8 mouse cellular contexts compared by ENCODE assay signal in the genomic region with DNA sequence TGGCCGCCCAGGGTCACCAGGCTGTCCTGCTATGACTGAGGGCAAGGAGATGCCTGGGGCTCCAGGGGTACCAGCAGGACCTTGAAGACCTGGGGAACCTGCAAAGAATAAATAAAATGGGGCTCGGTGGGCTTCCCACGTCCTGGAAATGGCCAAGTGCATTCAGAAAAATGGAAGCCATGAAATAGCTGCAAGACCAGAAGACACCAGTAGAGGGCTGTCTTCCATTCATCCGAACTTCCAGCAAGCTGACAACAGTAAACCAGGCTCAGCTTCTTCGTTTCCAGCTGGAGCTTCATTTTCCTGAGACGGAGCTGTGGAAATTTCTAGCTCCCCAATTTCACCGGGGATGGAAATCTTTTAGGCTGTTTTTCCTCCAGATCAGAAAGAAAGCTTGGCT.
DNase-seq lines count a peak whose midpoint lies in the region; ATAC-seq lines count a peak whose summit lies in the region.

No protein-coding gene starts in this region.

- intact Hi-C loops in heart, postnatal 36 days (cut with DNase I) = no loop called here

- DNase-seq in CD4-positive, CD25-positive, alpha-beta regulatory T cell, adult 2 months (ENCODE audit: low read depth, low spot score) = peak; percentile 10
- peak; percentile 24 for DNase-seq in layer of hippocampus, adult 11-12 months (ENCODE audit: low spot score)
- DNase-seq in layer of hippocampus, adult 9-11 months = no peak
- DNase-seq in ZHBTc4 (ENCODE audit: low read depth, low spot score) = peak; percentile 49
- DNase-seq in heart, postnatal 36 days = peak; percentile 12 to 26
- no peak for DNase-seq in ovary, postnatal 10 days (ENCODE audit: low spot score)

- ATAC-seq in CD4-positive, CD25-positive, alpha-beta regulatory T cell, adult 4 months = no peak
- 0 out of 2 replicates have a peak, but pooled peaks have one; percentile 47 for ATAC-seq in megakaryocyte-erythroid progenitor cell, adult 5-6 weeks (replicated peaks; ENCODE audit: low FRiP score, low TSS enrichment, poor library complexity, severe bottlenecking)

Comparison
In these comparisons a context has a peak if more than half of its experiments do, and no peak if none do; other contexts are left out.
1. DNase-seq: peak in CD4-positive, CD25-positive, alpha-beta regulatory T cell, adult 2 months (single experiment), layer of hippocampus, adult 11-12 months (single experiment), ZHBTc4 (single experiment) and heart, postnatal 36 days (2 of 2); none in layer of hippocampus, adult 9-11 months (single experiment) and ovary, postnatal 10 days (single experiment).